Comparison of ENCODE assay signal across 8 mouse cellular contexts in the genomic region with DNA sequence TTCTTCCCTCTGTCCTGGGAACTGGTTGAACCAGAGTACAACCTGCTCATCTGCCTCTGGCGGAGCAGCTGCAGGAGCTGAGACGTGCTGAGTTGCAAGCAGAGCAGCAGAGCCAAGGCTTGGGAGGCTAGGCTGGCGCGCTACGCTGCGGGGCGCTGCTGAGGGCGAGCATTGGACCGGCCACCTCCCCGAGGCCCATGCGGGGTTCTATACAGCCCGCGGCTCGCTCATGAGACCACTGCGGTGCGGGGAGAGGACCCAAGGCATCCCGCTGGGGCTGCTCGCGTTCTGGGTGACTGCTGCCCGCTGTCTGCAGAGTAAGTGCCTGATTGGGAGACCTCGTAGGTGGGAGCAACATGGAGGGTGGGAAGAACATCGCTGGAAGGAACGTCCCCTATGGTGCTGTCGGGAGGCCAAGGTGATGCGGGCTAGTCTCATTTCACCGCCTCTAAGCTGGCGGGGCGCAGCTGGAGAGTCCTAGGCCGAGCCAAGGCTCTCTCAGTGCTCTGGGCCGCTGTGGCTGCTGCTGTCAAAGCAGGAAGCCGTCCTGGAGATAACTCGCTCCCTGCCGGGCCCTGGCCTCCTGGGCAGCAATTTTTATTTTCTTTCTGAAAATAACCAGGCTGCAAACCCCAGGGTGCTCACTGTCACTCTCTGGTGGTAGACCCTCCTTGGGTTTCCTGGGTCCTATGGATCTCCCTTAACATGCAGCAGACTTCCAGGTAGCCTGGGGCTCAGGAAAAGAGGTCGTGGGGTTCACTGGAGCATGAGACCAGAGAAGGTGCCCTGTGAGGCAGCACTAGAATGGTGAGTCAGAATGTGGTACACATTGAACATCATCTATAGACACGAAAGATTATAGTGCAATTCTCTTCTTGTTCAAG. TPM values are rescaled to one million over a fixed set of nuclear protein-coding genes. Genes with fewer than 3 reads are reported as not detected.
DNase-seq lines count a peak whose midpoint lies in the region; ATAC-seq and TF ChIP-seq lines count a peak whose summit lies in the region.

A gene (plus strand): TSS at position 4 of the 884 bp plus-strand sequence.

- H3K9ac ChIP-seq in forebrain, postnatal 0 days = peak within 1 kb of the TSS; percentile 68
- peak within 1 kb of the TSS; percentile 57 for H3K9ac ChIP-seq in intestine, embryonic 15.5 days
- peak within 1 kb of the TSS; percentile 72 for H3K9ac ChIP-seq in limb, embryonic 13.5 days

- peak within 1 kb of the TSS; percentile 69 for H3K4me2 ChIP-seq in forebrain, postnatal 0 days (ENCODE audit: low read depth)
- H3K4me2 ChIP-seq in intestine, embryonic 15.5 days (replicated peaks) = peak within 1 kb of the TSS; percentile 82
- peak within 1 kb of the TSS; percentile 83 for H3K4me2 ChIP-seq in limb, embryonic 13.5 days (replicated peaks)

- ATAC-seq in forebrain, postnatal 0 days = peak; percentile 96
- peak; percentile 84 for ATAC-seq in intestine, embryonic 15.5 days
- peak; percentile 73 for ATAC-seq in limb, embryonic 13.5 days (ENCODE audit: low FRiP score, low read depth)

- TF ChIP-seq CTCF in cerebellum, adult 2 months (IDR thresholded peaks at IDR 0.05; ENCODE audit: borderline replicate concordance, insufficient read depth, low read depth, low read length) = no peak
- peak; percentile 65 for TF ChIP-seq CTCF in forebrain, postnatal 0 days (IDR thresholded peaks at IDR 0.05; ENCODE audit: low read depth)

- no peaks in the 10 kb centered on the region for H3K36me3 ChIP-seq in forebrain, postnatal 0 days (ENCODE audit: insufficient read depth)
- no peaks in the 10 kb centered on the region for H3K36me3 ChIP-seq in intestine, embryonic 15.5 days
- H3K36me3 ChIP-seq in limb, embryonic 13.5 days = no peaks in the 10 kb centered on the region

- no peak for TF ChIP-seq POLR2A in cerebellum, adult 2 months (IDR thresholded peaks at IDR 0.05; ENCODE audit: borderline replicate concordance, insufficient read depth, low read length)

- H3K4me1 ChIP-seq in cerebellum, adult 2 months (ENCODE audit: control insufficient read depth, insufficient read depth, low read length) = no peaks in the 10 kb centered on the region
- H3K4me1 ChIP-seq in forebrain, postnatal 0 days (ENCODE audit: insufficient read depth) = 0 out of 2 replicates have a peak, but pooled peaks cover 4% of the 10 kb centered on the region
- H3K4me1 ChIP-seq in intestine, embryonic 15.5 days (replicated peaks) = peaks cover 18% of the 10 kb centered on the region
- H3K4me1 ChIP-seq in limb, embryonic 13.5 days = peaks cover 11% of the 10 kb centered on the region

- no peak within 1 kb of the TSS for H3K27ac ChIP-seq in cerebellum, adult 2 months (ENCODE audit: insufficient read depth, low read length)
- peak within 1 kb of the TSS; percentile 71 for H3K27ac ChIP-seq in forebrain, postnatal 0 days (ENCODE audit: low read depth, low read length)
- H3K27ac ChIP-seq in intestine, embryonic 15.5 days = peak within 1 kb of the TSS; percentile 68
- no peak within 1 kb of the TSS for H3K27ac ChIP-seq in limb, embryonic 13.5 days

- H3K9me3 ChIP-seq in forebrain, postnatal 0 days (ENCODE audit: low read length) = no peaks in the 10 kb centered on the region
- H3K9me3 ChIP-seq in intestine, embryonic 15.5 days = no peaks in the 10 kb centered on the region
- no peaks in the 10 kb centered on the region for H3K9me3 ChIP-seq in limb, embryonic 13.5 days

- WGBS in cerebellum, adult 2 months = 6% methylated on average over 35 of the region's 35 CpGs
- 5% methylated on average over 35 of the region's 35 CpGs for WGBS in forebrain, postnatal 0 days
- WGBS in intestine, embryonic 15.5 days = 4% methylated on average over 35 of the region's 35 CpGs
- WGBS in limb, embryonic 13.5 days = 5% methylated on average over 35 of the region's 35 CpGs

- H3K27me3 ChIP-seq in cerebellum, adult 2 months (ENCODE audit: control insufficient read depth, insufficient read depth, low read length) = no peaks in the 10 kb centered on the region
- no peaks in the 10 kb centered on the region for H3K27me3 ChIP-seq in forebrain, postnatal 0 days (ENCODE audit: insufficient read depth, low read length)
- H3K27me3 ChIP-seq in intestine, embryonic 15.5 days (replicated peaks) = no peaks in the 10 kb centered on the region
- peaks cover 18% of the 10 kb centered on the region for H3K27me3 ChIP-seq in limb, embryonic 13.5 days

- peak within 1 kb of the TSS; percentile 4 for H3K4me3 ChIP-seq in cerebellum, adult 2 months (replicated peaks; ENCODE audit: insufficient read depth, low read depth, low read length)
- H3K4me3 ChIP-seq in forebrain, postnatal 0 days (ENCODE audit: low read depth, low read length) = peak within 1 kb of the TSS; percentile 51
- H3K4me3 ChIP-seq in intestine, embryonic 15.5 days (replicated peaks) = peak within 1 kb of the TSS; percentile 44
- peak within 1 kb of the TSS; percentile 51 for H3K4me3 ChIP-seq in limb, embryonic 13.5 days

- no peak for DNase-seq in cerebellum, adult 2 months
- DNase-seq in cerebellum, adult 11-12 months = no peak
- peak; percentile 42 for DNase-seq in ZHBTc4 (ENCODE audit: low read depth, low spot score)
- DNase-seq in forebrain, postnatal 0 days = peak; percentile 81
- peak; percentile 60 for DNase-seq in neural tube, embryonic 10.5 days (ENCODE audit: extremely low spot score, low spot score)
- DNase-seq in thymus, postnatal 0 days (ENCODE audit: low spot score) = no peak

RNA-seq across cellular contexts. Expression of the gene that starts here (rescaled TPM):
- polyA plus RNA-seq in cerebellum, adult 2 months (2012; rRNA removed) = 9.8 and 12.7 TPM in 2 replicates
- total RNA-seq in forebrain, postnatal 0 days (2014; rRNA removed) = 20.2 and 21.6 TPM in 2 replicates
- 13.8 and 18.2 TPM in 2 replicates for polyA plus RNA-seq in forebrain, postnatal 0 days (2015; fragmentation: Nextera tagmentation; extraction: Ambion mirVana)
- polyA plus RNA-seq in intestine, embryonic 15.5 days (2015; fragmentation: Nextera tagmentation; extraction: Ambion mirVana) = 7.9 and 8.3 TPM in 2 replicates
- 4.1 and 4.2 TPM in 2 replicates for polyA plus RNA-seq in limb, embryonic 13.5 days (2015; fragmentation: Nextera tagmentation; extraction: Ambion mirVana)
- polyA plus RNA-seq in thymus, postnatal 0 days (2015; fragmentation: Nextera tagmentation; extraction: Ambion mirVana) = 0.60 and 0.65 TPM in 2 replicates

Comparison
In these comparisons a context has a peak if more than half of its experiments do, and no peak if none do; other contexts are left out.
1. DNase-seq: peak in ZHBTc4 (single experiment), forebrain, postnatal 0 days (single experiment) and neural tube, embryonic 10.5 days (single experiment); none in cerebellum, adult 2 months (0 of 2), cerebellum, adult 11-12 months (single experiment) and thymus, postnatal 0 days (single experiment).
2. H3K27ac ChIP-seq: peak in forebrain, postnatal 0 days (single experiment) and intestine, embryonic 15.5 days (single experiment); none in cerebellum, adult 2 months (single experiment) and limb, embryonic 13.5 days (single experiment).
3. Peak in every context shown above with its lines, with median percentiles within 50 percentile points of each other: H3K4me3 ChIP-seq, ATAC-seq, H3K4me2 ChIP-seq and H3K9ac ChIP-seq.